Comparison of ENCODE assay signal across 28 mouse cellular contexts in genomic region chr13:40567821-40568220, GRCm38 (mm10).
"Had no signal": no experiment of that assay in that cellular context is flagged by ENCODE, and none has a peak within 500 bp of the region (broad histone marks: within the 10 kb centered on the region; RNA-seq: fewer than 3 reads in every experiment).

No protein-coding gene starts in this region.

- H3K36me3 ChIP-seq: embryonic facial prominence, embryonic 10.5 days; embryonic facial prominence, embryonic 12.5 days; embryonic facial prominence, embryonic 13.5 days; embryonic facial prominence, embryonic 15.5 days; forebrain, embryonic 10.5 days; forebrain, embryonic 12.5 days; forebrain, embryonic 15.5 days had no signal

- H3K27ac ChIP-seq: embryonic facial prominence, embryonic 10.5 days; embryonic facial prominence, embryonic 12.5 days; embryonic facial prominence, embryonic 13.5 days; embryonic facial prominence, embryonic 15.5 days; forebrain, embryonic 10.5 days; forebrain, embryonic 12.5 days; forebrain, embryonic 13.5 days; forebrain, embryonic 15.5 days; gastrocnemius, adult 2 months had no signal

- H3K27me3 ChIP-seq: embryonic facial prominence, embryonic 12.5 days; embryonic facial prominence, embryonic 13.5 days; embryonic facial prominence, embryonic 15.5 days; forebrain, embryonic 12.5 days; forebrain, embryonic 13.5 days; forebrain, embryonic 15.5 days had no signal

- ATAC-seq: forebrain, embryonic 13.5 days; forebrain, embryonic 14.5 days; forebrain, embryonic 15.5 days; forebrain, embryonic 16.5 days; forebrain, postnatal 0 days had no signal

- H3K4me1 ChIP-seq: embryonic facial prominence, embryonic 12.5 days; embryonic facial prominence, embryonic 15.5 days; forebrain, embryonic 10.5 days; forebrain, embryonic 12.5 days; forebrain, embryonic 13.5 days; forebrain, embryonic 15.5 days had no signal

- H3K4me3 ChIP-seq: embryonic facial prominence, embryonic 10.5 days; embryonic facial prominence, embryonic 12.5 days; embryonic facial prominence, embryonic 13.5 days; embryonic facial prominence, embryonic 15.5 days; erythroblast, embryonic 14.5 days; forebrain, embryonic 10.5 days; forebrain, embryonic 12.5 days; forebrain, embryonic 13.5 days; forebrain, embryonic 15.5 days; gastrocnemius, adult 2 months had no signal

- H3K9ac ChIP-seq: embryonic facial prominence, embryonic 12.5 days; embryonic facial prominence, embryonic 13.5 days; embryonic facial prominence, embryonic 15.5 days; forebrain, embryonic 12.5 days; forebrain, embryonic 13.5 days; forebrain, embryonic 15.5 days; forebrain, postnatal 0 days had no signal

- H3K9me3 ChIP-seq: embryonic facial prominence, embryonic 10.5 days; embryonic facial prominence, embryonic 12.5 days; embryonic facial prominence, embryonic 13.5 days; embryonic facial prominence, embryonic 15.5 days; forebrain, embryonic 10.5 days; forebrain, embryonic 12.5 days; forebrain, embryonic 13.5 days; forebrain, embryonic 15.5 days had no signal

- DNase-seq: cerebellum, adult 18-20 months; cerebellum, adult 2 months; cerebellum, adult 8-10 months; cerebellum, adult 9-10 months; cerebellum, adult 9-11 months; cerebellum, postnatal 10 days; cerebellum, postnatal 14 days; cerebellum, postnatal 25 days; cerebellum, postnatal 36 days; embryo, embryonic 11 days; forebrain, postnatal 0 days; gastrocnemius, adult 2 months; gastrocnemius, postnatal 10 days; gastrocnemius, postnatal 14 days; gastrocnemius, postnatal 25 days; gastrocnemius, postnatal 36 days; heart, adult 18-20 months had no signal

- H3K4me2 ChIP-seq: embryonic facial prominence, embryonic 12.5 days; embryonic facial prominence, embryonic 13.5 days; embryonic facial prominence, embryonic 15.5 days; forebrain, embryonic 12.5 days; forebrain, embryonic 13.5 days; forebrain, embryonic 15.5 days had no signal
